In the genomic region with DNA sequence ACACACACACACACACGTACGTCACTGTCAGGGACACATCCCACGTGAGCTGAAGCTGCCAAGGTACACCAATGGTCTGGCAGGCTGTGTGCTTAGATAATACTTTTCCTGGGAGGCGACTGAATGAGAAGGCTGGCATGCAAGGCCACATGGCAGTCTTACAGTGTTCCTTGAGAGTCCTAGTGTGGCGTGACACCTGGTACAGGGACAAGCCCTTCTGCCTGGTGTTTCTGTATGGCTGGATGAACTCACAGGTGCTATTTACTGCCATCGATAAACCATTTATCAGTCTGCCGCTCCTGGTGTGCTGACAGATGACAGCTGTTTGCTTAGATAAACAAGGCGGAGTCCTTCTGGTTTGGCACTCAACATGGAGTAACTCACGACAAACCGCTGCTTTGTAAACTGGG, we compare ENCODE assay signal across 11 mouse cellular contexts. TPM values are rescaled to one million over a fixed set of nuclear protein-coding genes. Genes with fewer than 3 reads are reported as not detected.
DNase-seq lines count a peak whose midpoint lies in the region; ATAC-seq and TF ChIP-seq lines count a peak whose summit lies in the region.
"Had no signal": no experiment of that assay in that cellular context is flagged by ENCODE, and none has a peak within 500 bp of the region (broad histone marks: within the 10 kb centered on the region; RNA-seq: fewer than 3 reads in every experiment).

No protein-coding gene starts in this region.

- WGBS in forebrain, embryonic 12.5 days: 79% methylated on average over 10 of the region's 10 CpGs
- 71% methylated on average over 10 of the region's 10 CpGs for WGBS in forebrain, postnatal 0 days
- 61% methylated on average over 10 of the region's 10 CpGs for whole genome bisulfite sequencing in spleen, adult 2 months
- 12% methylated on average over 10 of the region's 10 CpGs for WGBS in liver, embryonic 13.5 days (ENCODE audit: insufficient replicate concordance)
- WGBS in thymus, adult 2 months: 88% methylated on average over 10 of the region's 10 CpGs

- H3K4me3 ChIP-seq in forebrain, embryonic 12.5 days (replicated peaks): no peak overlapping the region
- no peak overlapping the region for H3K4me3 ChIP-seq in forebrain, postnatal 0 days (ENCODE audit: low read depth, low read length)
- H3K4me3 ChIP-seq in spleen, adult 2 months (ENCODE audit: extremely low read depth, insufficient read depth, insufficient read length): no peak overlapping the region
- H3K4me3 ChIP-seq in liver, embryonic 13.5 days (replicated peaks): peak overlapping the region; percentile 23
- H3K4me3 ChIP-seq in thymus, adult 2 months (ENCODE audit: control insufficient read depth, insufficient read depth, low read length): no peak overlapping the region
- H3K4me3 ChIP-seq: limb, embryonic 12.5 days had no signal

- TF ChIP-seq CTCF in forebrain, postnatal 0 days (IDR thresholded peaks at IDR 0.05; ENCODE audit: low read depth): no peak
- TF ChIP-seq CTCF in spleen, adult 2 months (IDR thresholded peaks at IDR 0.05; ENCODE audit: extremely low read depth, insufficient read depth, insufficient read length, insufficient replicate concordance): no peak
- no peak for TF ChIP-seq CTCF in thymus, adult 2 months (IDR thresholded peaks at IDR 0.05; ENCODE audit: borderline replicate concordance, control insufficient read depth, extremely low read depth, insufficient read depth, low read length, poor library complexity)

- no peak overlapping the region for H3K9ac ChIP-seq in forebrain, embryonic 12.5 days
- no peak overlapping the region for H3K9ac ChIP-seq in forebrain, postnatal 0 days
- peak overlapping the region; percentile 74 for H3K9ac ChIP-seq in liver, embryonic 13.5 days
- H3K9ac ChIP-seq: limb, embryonic 12.5 days had no signal

- H3K9me3 ChIP-seq in forebrain, embryonic 12.5 days: no peaks in the 10 kb centered on the region
- no peaks in the 10 kb centered on the region for H3K9me3 ChIP-seq in forebrain, postnatal 0 days (ENCODE audit: low read length)
- H3K9me3 ChIP-seq in liver, embryonic 13.5 days (replicated peaks): no peaks in the 10 kb centered on the region
- H3K9me3 ChIP-seq: limb, embryonic 12.5 days had no signal

- no peak for DNase-seq in forebrain, postnatal 0 days
- DNase-seq in spleen, adult 2 months (ENCODE audit: low read depth in 1 of 2, low spot score in 2 of 2): no peak
- no peak for DNase-seq in spleen, postnatal 14 days (ENCODE audit: low spot score in 2 of 2)
- peak; percentile 76 for DNase-seq in liver, embryonic 13.5 days
- DNase-seq in right cerebral cortex, adult 2 months (ENCODE audit: low spot score in 2 of 2): no peak
- DNase-seq in thymus, adult 2 months: no peak
- DNase-seq in urinary bladder, adult 18-20 months (ENCODE audit: low spot score in 2 of 2): no peak
- DNase-seq: cerebellum, postnatal 25 days had no signal

- peak overlapping the region; percentile 48; the same call in 1 of the 2 replicates for H3K27ac ChIP-seq in forebrain, embryonic 12.5 days
- H3K27ac ChIP-seq in forebrain, postnatal 0 days (ENCODE audit: low read depth, low read length): no peak overlapping the region
- peak overlapping the region; percentile 12; the same call in 1 of the 2 replicates for H3K27ac ChIP-seq in spleen, adult 2 months (ENCODE audit: insufficient read depth, low read length)
- H3K27ac ChIP-seq in liver, embryonic 13.5 days: peak overlapping the region; percentile 100
- no peak overlapping the region for H3K27ac ChIP-seq in thymus, adult 2 months (ENCODE audit: control insufficient read depth, insufficient read depth, low read length)
- H3K27ac ChIP-seq: limb, embryonic 12.5 days had no signal

- H3K4me2 ChIP-seq in forebrain, embryonic 12.5 days: no peak overlapping the region
- no peak overlapping the region for H3K4me2 ChIP-seq in forebrain, postnatal 0 days (ENCODE audit: low read depth)
- H3K4me2 ChIP-seq in liver, embryonic 13.5 days: peak overlapping the region; percentile 60
- H3K4me2 ChIP-seq: limb, embryonic 12.5 days had no signal

- no peak for TF ChIP-seq POLR2A in spleen, adult 2 months (IDR thresholded peaks at IDR 0.05; ENCODE audit: low read depth, low read length)
- TF ChIP-seq POLR2A in thymus, adult 2 months (IDR thresholded peaks at IDR 0.05; ENCODE audit: control insufficient read depth, extremely low read depth, insufficient read depth, low read length, poor library complexity): no peak

- ATAC-seq in forebrain, embryonic 12.5 days (ENCODE audit: low FRiP score): no peak
- ATAC-seq in forebrain, postnatal 0 days: no peak
- ATAC-seq in liver, embryonic 13.5 days (ENCODE audit: low read depth): peak; percentile 78

- no peaks in the 10 kb centered on the region for H3K36me3 ChIP-seq in forebrain, embryonic 12.5 days (replicated peaks)
- H3K36me3 ChIP-seq in forebrain, postnatal 0 days (ENCODE audit: insufficient read depth): no peaks in the 10 kb centered on the region
- no peaks in the 10 kb centered on the region for H3K36me3 ChIP-seq in spleen, adult 2 months (ENCODE audit: control insufficient read depth, insufficient read depth, low read length)
- no peaks in the 10 kb centered on the region for H3K36me3 ChIP-seq in liver, embryonic 13.5 days
- no peaks in the 10 kb centered on the region for H3K36me3 ChIP-seq in thymus, adult 2 months (ENCODE audit: control insufficient read depth, insufficient read depth, low read length)
- H3K36me3 ChIP-seq: limb, embryonic 12.5 days had no signal

- H3K4me1 ChIP-seq in forebrain, embryonic 12.5 days: 0 out of 2 replicates have a peak, but pooled peaks cover 5% of the 10 kb centered on the region
- H3K4me1 ChIP-seq in forebrain, postnatal 0 days (ENCODE audit: insufficient read depth): no peaks in the 10 kb centered on the region
- peaks cover 23% of the 10 kb centered on the region; the same call in 1 of the 2 replicates for H3K4me1 ChIP-seq in spleen, adult 2 months (ENCODE audit: control insufficient read depth, insufficient read depth, insufficient read length)
- peaks cover 77% of the 10 kb centered on the region for H3K4me1 ChIP-seq in liver, embryonic 13.5 days (replicated peaks)
- peaks cover 13% of the 10 kb centered on the region for H3K4me1 ChIP-seq in thymus, adult 2 months (replicated peaks; ENCODE audit: control insufficient read depth, insufficient read depth, low read length)
- H3K4me1 ChIP-seq: limb, embryonic 12.5 days had no signal

- H3K27me3 ChIP-seq in forebrain, embryonic 12.5 days: no peaks in the 10 kb centered on the region; the same call in 1 of the 2 replicates
- H3K27me3 ChIP-seq in forebrain, postnatal 0 days (ENCODE audit: insufficient read depth, low read length): no peaks in the 10 kb centered on the region
- H3K27me3 ChIP-seq in spleen, adult 2 months (ENCODE audit: control insufficient read depth, insufficient read depth, low read length): no peaks in the 10 kb centered on the region
- peaks cover 20% of the 10 kb centered on the region for H3K27me3 ChIP-seq in liver, embryonic 13.5 days
- no peaks in the 10 kb centered on the region for H3K27me3 ChIP-seq in thymus, adult 2 months (ENCODE audit: control insufficient read depth, insufficient read depth, low read length)

RNA-seq across cellular contexts. Expression of gene Padi1, which starts 8.9 kb away (rescaled TPM):
- 0.10 TPM in 1 of 2 replicates, not detected in the other for polyA plus RNA-seq in forebrain, embryonic 12.5 days (2016; fragmentation: Nextera tagmentation; extraction: Ambion mirVana)
- 0.08 and 0.10 TPM in 2 replicates for total RNA-seq in forebrain, postnatal 0 days (2014; rRNA removed)
- 0.06 and 0.08 TPM in 2 replicates for polyA plus RNA-seq in forebrain, postnatal 0 days (2015; fragmentation: Nextera tagmentation; extraction: Ambion mirVana)
- 0.13 TPM in 2 replicates for polyA plus RNA-seq in spleen, adult 2 months (2012; rRNA removed)
- 0.03 and 0.06 TPM in 2 replicates for polyA plus RNA-seq in liver, embryonic 13.5 days (2015; fragmentation: Nextera tagmentation; extraction: Ambion mirVana)
- polyA plus RNA-seq in thymus, adult 2 months (2012; rRNA removed): 0.85 and 0.89 TPM in 2 replicates

RNA-seq across cellular contexts. Expression of gene Padi3, which starts 44.0 kb away (rescaled TPM):
- polyA plus RNA-seq in forebrain, embryonic 12.5 days (2016; fragmentation: Nextera tagmentation; extraction: Ambion mirVana): 0.06 TPM in 1 of 2 replicates, not detected in the other
- not detected in 2 replicates for total RNA-seq in forebrain, postnatal 0 days (2014; rRNA removed)
- polyA plus RNA-seq in forebrain, postnatal 0 days (2015; fragmentation: Nextera tagmentation; extraction: Ambion mirVana): 0.06 TPM in 1 of 2 replicates, not detected in the other
- 0.14 and 0.26 TPM in 2 replicates for polyA plus RNA-seq in spleen, adult 2 months (2012; rRNA removed)
- polyA plus RNA-seq in liver, embryonic 13.5 days (2015; fragmentation: Nextera tagmentation; extraction: Ambion mirVana): 0.21 and 0.23 TPM in 2 replicates
- 2.6 and 3.7 TPM in 2 replicates for polyA plus RNA-seq in thymus, adult 2 months (2012; rRNA removed)
- polyA plus RNA-seq: heart, embryonic 14.5 days had no signal

RNA-seq across cellular contexts. Expression of gene Padi2, which starts 51.7 kb away (rescaled TPM):
- 0.45 and 0.74 TPM in 2 replicates for polyA plus RNA-seq in forebrain, embryonic 12.5 days (2016; fragmentation: Nextera tagmentation; extraction: Ambion mirVana)
- total RNA-seq in forebrain, postnatal 0 days (2014; rRNA removed): 1.1 and 1.8 TPM in 2 replicates
- polyA plus RNA-seq in forebrain, postnatal 0 days (2015; fragmentation: Nextera tagmentation; extraction: Ambion mirVana): 1.2 and 1.3 TPM in 2 replicates
- 10.7 and 12.0 TPM in 2 replicates for polyA plus RNA-seq in spleen, adult 2 months (2012; rRNA removed)
- polyA plus RNA-seq in liver, embryonic 13.5 days (2015; fragmentation: Nextera tagmentation; extraction: Ambion mirVana): 1.9 and 2.4 TPM in 2 replicates
- polyA plus RNA-seq in thymus, adult 2 months (2012; rRNA removed): 19.5 and 21.9 TPM in 2 replicates

Comparison
In these comparisons a context has a peak if more than half of its experiments do, and no peak if none do; other contexts are left out.
1. H3K27ac ChIP-seq: peak in forebrain, embryonic 12.5 days (single experiment), spleen, adult 2 months (single experiment) and liver, embryonic 13.5 days (single experiment); none in forebrain, postnatal 0 days (single experiment) and thymus, adult 2 months (single experiment).